Mouse (Mus musculus): ENCODE measurements around the gene Mymx. TPM values are rescaled to one million over a fixed set of nuclear protein-coding genes. Genes with fewer than 3 reads are reported as not detected.

Gene Mymx
- polyA plus RNA-seq, 1 experiment from 2014 or later: not detected

DNA sequence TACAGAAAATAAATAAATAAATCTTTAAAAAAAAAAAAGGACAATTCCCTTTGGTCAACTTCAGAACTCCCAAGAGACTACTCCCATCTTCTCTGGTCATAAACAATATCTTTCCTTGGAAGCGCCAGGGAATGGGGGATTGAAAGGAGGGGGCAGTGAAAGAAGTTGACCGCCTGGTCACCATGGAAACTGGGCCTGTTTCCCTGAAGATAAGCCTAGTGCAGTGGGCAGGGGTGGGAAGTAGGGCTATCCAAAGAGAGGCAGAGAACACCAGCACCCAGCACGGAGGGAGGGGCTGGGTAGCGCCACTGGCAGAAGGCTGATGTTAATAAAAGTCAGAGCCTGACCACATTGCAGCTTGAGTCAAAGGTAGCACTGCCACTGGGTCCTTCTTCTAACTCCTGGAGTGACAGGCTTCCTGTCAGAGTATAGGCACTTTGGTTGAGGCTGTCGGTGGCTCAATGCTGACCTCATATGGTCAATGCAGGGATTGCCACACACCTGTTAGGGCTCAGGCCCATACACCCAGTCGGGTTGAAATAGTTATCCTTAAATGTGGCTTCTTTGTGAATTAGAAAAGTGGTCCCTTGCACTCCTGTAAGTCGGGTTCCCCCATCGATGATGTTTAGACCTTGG is 50.0 kb downstream of the Mymx start:
- WGBS: 6% methylated on average over 8 of the region's 8 CpGs
- ATAC-seq (replicated peaks; ENCODE audit: low FRiP score, low TSS enrichment, low read depth) (no peak), DNase-seq (ENCODE audit: low spot score) (peak; percentile 91)
- Histone ChIP-seq H3K27me3 (replicated peaks; ENCODE audit: control insufficient read depth, insufficient read depth, low read length) (peaks cover 23% of the 10 kb centered on the region), H3K36me3 (ENCODE audit: control insufficient read depth, insufficient read depth, low read length) (no peaks in the 10 kb centered on the region), H3K4me3 (ENCODE audit: low read depth, low read length) (no peak overlapping the region), H3K27ac (ENCODE audit: low read depth) (no peak overlapping the region), H3K9ac (ENCODE audit: low read length) (no peak overlapping the region), H3K4me2 (ENCODE audit: low read length) (no peak overlapping the region), H3K4me1 (replicated peaks; ENCODE audit: control insufficient read depth, insufficient read depth, low read length) (peaks cover 13% of the 10 kb centered on the region; the same call in 1 of the 2 replicates), H3K9me3 (ENCODE audit: control insufficient read depth, low read length) (no peaks in the 10 kb centered on the region)

DNA sequence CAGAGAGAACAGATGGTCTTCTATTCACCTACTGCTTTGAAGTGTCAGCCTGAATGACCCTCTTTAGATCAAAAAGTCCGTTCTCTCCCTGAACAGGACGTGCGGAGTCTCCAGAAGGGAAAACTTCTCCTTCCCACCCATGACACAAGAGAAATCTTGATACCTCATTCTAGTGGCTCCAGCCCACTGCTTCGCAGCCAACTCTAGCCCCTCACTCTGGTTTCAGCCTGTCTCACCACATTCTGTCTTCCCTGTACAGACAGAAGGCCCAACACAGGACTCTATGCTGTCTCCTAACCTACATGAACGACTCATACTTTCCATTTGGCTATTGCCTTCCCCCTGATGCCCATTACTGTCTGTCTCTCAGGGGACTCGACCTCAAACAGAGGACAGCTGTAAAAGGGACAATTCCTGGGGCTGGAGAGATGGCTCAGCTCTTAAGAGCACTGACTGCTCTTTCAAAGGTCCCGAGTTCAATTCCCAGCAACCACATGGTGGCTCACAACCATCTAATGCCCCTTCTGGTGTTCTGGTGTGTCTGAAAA is 50.6 kb downstream of the Mymx start:
- no peak for ATAC-seq (replicated peaks; ENCODE audit: low FRiP score, low TSS enrichment, low read depth)
- Histone ChIP-seq H3K27ac (ENCODE audit: low read depth) (no peak overlapping the region), H3K36me3 (ENCODE audit: control insufficient read depth, insufficient read depth, low read length) (no peaks in the 10 kb centered on the region), H3K9me3 (ENCODE audit: control insufficient read depth, low read length) (no peaks in the 10 kb centered on the region), H3K4me2 (ENCODE audit: low read length) (no peak overlapping the region), H3K27me3 (replicated peaks; ENCODE audit: control insufficient read depth, insufficient read depth, low read length) (peaks cover 27% of the 10 kb centered on the region), H3K4me1 (replicated peaks; ENCODE audit: control insufficient read depth, insufficient read depth, low read length) (peaks cover 13% of the 10 kb centered on the region; the same call in 1 of the 2 replicates), H3K9ac (ENCODE audit: low read length) (no peak overlapping the region), H3K4me3 (ENCODE audit: low read depth, low read length) (no peak overlapping the region)
- DNase-seq (ENCODE audit: low spot score): no peak
- 52% methylated on average over 7 of the region's 7 CpGs for WGBS

Other genes with a start within 250 kb of the Mymx start
- 62.6 and 68.3 TPM in 2 replicates for gene Cdc5l, start 168.4 kb downstream of the Mymx start, polyA plus RNA-seq (2014; fragmentation: Nextera tagmentation; extraction: Ambion mirVana)
- gene Spats1, start 126.7 kb downstream of the Mymx start, polyA plus RNA-seq (2014; fragmentation: Nextera tagmentation; extraction: Ambion mirVana): 0.59 and 0.65 TPM in 2 replicates
- gene Aars2, start 95.3 kb downstream of the Mymx start, polyA plus RNA-seq (2014; fragmentation: Nextera tagmentation; extraction: Ambion mirVana): 16.1 and 17.3 TPM in 2 replicates
- gene Tcte1, start 78.7 kb downstream of the Mymx start, polyA plus RNA-seq (2014; fragmentation: Nextera tagmentation; extraction: Ambion mirVana): 0.60 and 0.70 TPM in 2 replicates
- 2.1 and 2.3 TPM in 2 replicates for gene Tmem151b, start 52.4 kb downstream of the Mymx start, polyA plus RNA-seq (2014; fragmentation: Nextera tagmentation; extraction: Ambion mirVana)
- gene Nfkbie, start 46.4 kb downstream of the Mymx start, polyA plus RNA-seq (2014; fragmentation: Nextera tagmentation; extraction: Ambion mirVana): 3.7 and 4.0 TPM in 2 replicates
- gene Slc35b2, start 38.2 kb downstream of the Mymx start, polyA plus RNA-seq (2014; fragmentation: Nextera tagmentation; extraction: Ambion mirVana): 136 and 146 TPM in 2 replicates
- gene Hsp90ab1, start 28.8 kb downstream of the Mymx start, polyA plus RNA-seq (2014; fragmentation: Nextera tagmentation; extraction: Ambion mirVana): 1,628 and 1,680 TPM in 2 replicates
- 79.7 and 82.7 TPM in 2 replicates for gene Slc29a1, start 2.5 kb downstream of the Mymx start, polyA plus RNA-seq (2014; fragmentation: Nextera tagmentation; extraction: Ambion mirVana)
- not detected in 2 replicates for gene Capn11, start 57.2 kb upstream of the Mymx start, polyA plus RNA-seq (2014; fragmentation: Nextera tagmentation; extraction: Ambion mirVana)
- 168 and 173 TPM in 2 replicates for gene Mrpl14, start 84.2 kb upstream of the Mymx start, polyA plus RNA-seq (2014; fragmentation: Nextera tagmentation; extraction: Ambion mirVana)
- gene Tmem63b, start 84.8 kb upstream of the Mymx start, polyA plus RNA-seq (2014; fragmentation: Nextera tagmentation; extraction: Ambion mirVana): 25.2 and 29.3 TPM in 2 replicates
- not detected in 2 replicates for gene 1600014C23Rik, start 131.7 kb upstream of the Mymx start, polyA plus RNA-seq (2014; fragmentation: Nextera tagmentation; extraction: Ambion mirVana)